Mouse (Mus musculus) bone marrow, adult 2 months (tissue): ENCODE measurements around the gene Hddc3.

ENCODE experiments used
- CTCF ChIP-seq: fragments of 200-500 bp; IDR thresholded peaks from 2 replicates; pipeline ENCODE4 v1.5.1; 2011; ENCODE audit warnings: low read length, control low read depth; ENCODE audit not compliant: control insufficient read depth, insufficient read depth
- POLR2A ChIP-seq: fragments of 200-500 bp; IDR thresholded peaks from 2 replicates; pipeline ENCODE4 v1.6.1; 2011; ENCODE audit warnings: low read depth, mild to moderate bottlenecking, control low read depth, low read length, borderline replicate concordance; ENCODE audit not compliant: control insufficient read depth

GRCm38 (mm10) chr7:80346830-80347229 is 3.9 kb downstream of the Hddc3 start:
- TF ChIP-seq POLR2A (no peak), CTCF (no peak)
